Mouse (Mus musculus) erythroblast, embryonic 14.5 days (primary cell): ENCODE data around the gene Pdss2.

Source experiments
- GATA1 ChIP-seq: IDR thresholded peaks from 2 replicates; pipeline ENCODE4 v1.6.1; 2012; ENCODE audit warnings: low read length, inconsistent platforms, mixed read lengths
- TAL1 ChIP-seq: IDR thresholded peaks from 3 replicates; pipeline ENCODE4 v1.6.1; 2012; ENCODE audit warnings: low read length, inconsistent platforms, mixed read lengths

- TF ChIP-seq GATA1 (no peak), TAL1 (no peak)
Measured at GRCm38 (mm10) chr10:43376749-43377148, 155.5 kb downstream of the Pdss2 start.
